Mouse (Mus musculus) adrenal gland, adult 2 months (tissue): ENCODE data around the gene Gm15085. TPM values are rescaled to one million over a fixed set of nuclear protein-coding genes. Genes with fewer than 3 reads are reported as not detected.
"Not testable (repeated sequence)": the region's sequence is repeated elsewhere in the genome, so short reads cannot be mapped to it uniquely, and the experiment has no call there.

ENCODE experiments used
- DNase-seq: peaks from one replicate; pipeline ENCODE4 v3.0.0; 2021
- long read RNA-seq: library from polyadenylated mRNA; stranded (forward); transcript quantifications from one replicate; pipeline ENCODE4 v2.0.0, GENCODE M21; 2021
- polyA plus RNA-seq: library from polyadenylated mRNA; depleted of rRNA; stranded (reverse); fragments of >200 nt; gene quantifications from 2 replicates; pipeline ENCODE4 v1.2.3, GENCODE M21; 2012; rRNA removed
- total RNA-seq, 2 experiments: library from RNA; stranded (reverse); gene quantifications; 2 replicates each; pipeline ENCODE4 v1.2.3; 2021

Gm15085 gene
- total RNA-seq (not detected), polyA plus RNA-seq (not detected in 2 replicates)
- long read RNA-seq: 0 reads

GRCm38 (mm10) chrX:149447317-149447716, at the start of gene Gm15085:
TSS of gene Gm15085 (plus strand) at chrX:149447617.
- not testable (repeated sequence) for DNase-seq

Other genes starting within 250 kb of the Gm15085 start
- gene Gm15093, start 175.2 kb upstream of the Gm15085 start, total RNA-seq: not detected
- not detected in 2 replicates for gene Gm15093, start 175.2 kb upstream of the Gm15085 start, polyA plus RNA-seq
- gene Gm10439, start 147.0 kb downstream of the Gm15085 start, total RNA-seq: not detected
- not detected in 2 replicates for gene Gm10439, start 147.0 kb downstream of the Gm15085 start, polyA plus RNA-seq